Mouse (Mus musculus): ENCODE data around the gene Cyp27b1.
"Not testable (repeated sequence)": the region's sequence is repeated elsewhere in the genome, so short reads cannot be mapped to it uniquely, and the experiment has no call there.

The Cyp27b1 gene

GRCm38 (mm10) chr10:127069281-127070189, 21.5 kb downstream of the Cyp27b1 start:
- CTCF ChIA-PET = interaction anchor here (0.6 kb wide), 2 partner anchors 17 to 144 kb away, joined by 5 to 8 read pairs; no protein-coding TSS in a partner anchor

- CTCF ChIA-PET = interaction anchor here (0.6 kb wide), 3 partner anchors 23 to 143 kb away, joined by 3 to 5 read pairs (median 4); no protein-coding TSS in a partner anchor
Measured at GRCm38 (mm10) chr10:127070190-127071121, 22.4 kb downstream of the Cyp27b1 start, which contains the start of gene Tspan31. Gene Tspan31 (minus strand): TSS chr10:127070264.

GRCm38 (mm10) chr10:127071203-127071602, 23.2 kb downstream of the Cyp27b1 start:
- CTCF ChIA-PET = interaction anchor here (0.6 kb wide), 1 partner anchor 25 kb away, joined by 3 read pairs; no protein-coding TSS in a partner anchor

DNA sequence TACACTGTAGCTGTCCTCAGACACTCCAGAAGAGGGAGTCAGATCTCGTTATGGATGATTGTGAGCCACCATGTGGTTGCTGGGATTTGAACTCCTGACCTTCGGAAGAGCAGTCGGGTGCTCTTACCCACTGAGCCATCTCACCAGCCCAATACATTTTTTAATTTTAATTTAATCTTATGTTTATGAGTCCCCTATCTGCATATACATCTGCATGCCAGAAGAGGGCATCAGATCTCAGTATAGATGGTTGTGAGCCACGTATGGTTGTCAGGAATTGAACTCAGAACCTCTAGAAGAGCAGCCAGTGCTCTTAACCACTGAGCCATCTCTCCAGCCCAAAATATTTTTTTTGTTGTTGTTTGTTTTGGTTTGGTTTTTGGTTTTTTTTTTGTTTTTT, 24.2 kb downstream of the Cyp27b1 start:
- CTCF ChIA-PET = not testable (repeated sequence)

DNA sequence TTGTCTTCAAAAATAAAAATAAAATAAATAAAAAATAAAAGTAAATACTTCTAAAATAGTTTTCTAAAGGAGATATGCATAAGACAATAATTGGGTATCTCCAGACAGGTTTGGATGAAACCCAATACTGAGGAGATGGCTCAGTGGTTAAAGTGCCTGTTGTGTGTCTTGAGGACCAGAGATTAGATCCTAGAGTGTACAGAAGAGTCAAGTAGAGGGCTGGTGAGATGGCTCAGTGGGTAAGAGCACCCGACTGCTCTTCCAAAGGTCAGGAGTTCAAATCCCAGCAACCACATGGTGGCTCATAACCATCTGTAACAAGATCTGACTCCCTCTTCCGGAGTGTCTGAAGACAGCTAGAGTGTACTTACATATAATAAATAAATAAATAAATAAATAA, 24.9 kb downstream of the Cyp27b1 start:
- CTCF ChIA-PET = not testable (repeated sequence)

- CTCF ChIA-PET = interaction anchor here (0.6 kb wide), 1 partner anchor 33 kb away, joined by 4 read pairs; no protein-coding TSS in a partner anchor
Measured at GRCm38 (mm10) chr10:127073981-127074380, 25.9 kb downstream of the Cyp27b1 start.

- CTCF ChIA-PET = interaction anchor here (0.9 kb wide), 1 partner anchor 155 kb away, joined by 3 read pairs; no protein-coding TSS in a partner anchor
Measured at GRCm38 (mm10) chr10:127075080-127075479, 27.0 kb downstream of the Cyp27b1 start, which contains the start of gene Agap2. Gene Agap2 (plus strand): TSS chr10:127075284.

- CTCF ChIA-PET = interaction anchor here (0.5 to 0.9 kb wide), 3 partner anchors 47 to 155 kb away, joined by 3 to 7 read pairs (median 6); no protein-coding TSS in a partner anchor
Measured at GRCm38 (mm10) chr10:127075651-127076050, 27.6 kb downstream of the Cyp27b1 start.

- CTCF ChIA-PET = interaction anchor here (0.6 to 1.0 kb wide), 2 partner anchors 37 to 47 kb away, joined by 3 to 7 read pairs; no protein-coding TSS in a partner anchor
Measured at GRCm38 (mm10) chr10:127076082-127076481, 28.0 kb downstream of the Cyp27b1 start.

DNA sequence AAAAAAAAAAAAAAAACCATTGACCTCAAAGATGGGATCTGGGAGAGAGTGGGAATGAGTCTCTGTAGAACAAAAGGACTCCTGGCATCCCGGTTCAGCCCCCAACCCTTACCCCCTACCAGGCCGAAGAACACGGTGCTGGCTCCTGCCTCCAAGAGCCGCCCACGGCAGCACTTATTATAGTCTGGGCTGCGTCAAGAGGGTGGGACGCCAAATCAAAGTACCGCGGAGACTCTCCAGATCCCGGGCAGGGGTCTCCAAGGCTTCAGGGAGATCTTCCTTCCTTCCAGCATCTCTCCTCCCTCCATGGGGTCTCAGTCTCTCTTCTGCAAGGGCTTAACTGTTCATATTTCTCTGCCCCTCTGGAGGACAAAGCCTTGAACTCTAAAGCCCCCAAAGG, 29.5 kb downstream of the Cyp27b1 start:
- CTCF ChIA-PET = no interaction called here

- CTCF ChIA-PET = interaction anchor here (1.2 kb wide), 1 partner anchor 132 kb away, joined by 12 read pairs; no protein-coding TSS in a partner anchor
Measured at GRCm38 (mm10) chr10:127078001-127078676, 30.1 kb downstream of the Cyp27b1 start.

DNA sequence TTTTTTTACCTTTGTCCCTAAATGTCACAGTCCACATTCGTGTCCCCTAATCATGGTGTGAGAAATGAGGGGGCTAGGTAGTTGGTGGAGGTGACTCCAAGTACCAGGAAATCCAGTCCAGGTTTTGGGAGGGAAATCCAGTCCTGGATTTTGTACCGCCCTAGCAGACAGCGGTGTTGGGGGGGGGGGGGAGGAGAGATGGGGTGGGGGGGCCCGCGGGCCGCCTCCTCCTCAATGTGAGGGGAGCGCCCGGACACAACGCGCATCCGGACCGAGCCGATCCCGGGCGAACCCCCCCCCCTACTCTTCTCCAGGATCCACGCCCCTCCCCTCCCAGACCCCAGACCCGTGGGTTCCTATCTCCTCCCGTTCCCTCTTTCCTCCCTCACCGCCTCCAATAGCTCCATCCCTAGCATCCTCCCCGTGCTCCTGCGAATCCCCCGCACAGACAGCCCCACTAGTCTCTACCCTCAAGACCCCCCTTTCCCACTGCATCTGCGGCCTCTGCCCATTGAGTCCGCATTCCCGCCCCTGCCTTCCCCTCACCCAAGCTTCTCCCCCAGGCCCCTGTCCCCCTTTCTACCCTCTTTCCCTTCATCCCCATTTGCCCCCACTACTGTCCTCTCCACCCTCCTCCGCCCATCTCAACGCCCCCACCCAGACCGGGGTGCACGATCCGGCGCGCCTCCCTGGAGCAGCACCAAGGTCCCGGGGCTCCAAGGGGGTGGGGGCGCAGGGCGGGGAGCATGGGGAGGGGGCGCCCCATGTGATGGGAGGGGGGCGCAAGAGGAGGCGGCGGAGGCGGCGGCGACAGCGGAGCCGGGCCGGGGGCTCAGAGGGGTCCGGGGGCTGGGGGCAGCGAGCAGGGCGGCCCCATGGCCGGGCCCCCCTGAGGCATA, 30.9 kb downstream of the Cyp27b1 start:
- CTCF ChIA-PET = interaction anchor here (1.2 kb wide), 1 partner anchor 131 kb away, joined by 12 read pairs; no protein-coding TSS in a partner anchor

GRCm38 (mm10) chr10:127079665-127080391, 31.8 kb downstream of the Cyp27b1 start:
- CTCF ChIA-PET = no interaction called here

DNA sequence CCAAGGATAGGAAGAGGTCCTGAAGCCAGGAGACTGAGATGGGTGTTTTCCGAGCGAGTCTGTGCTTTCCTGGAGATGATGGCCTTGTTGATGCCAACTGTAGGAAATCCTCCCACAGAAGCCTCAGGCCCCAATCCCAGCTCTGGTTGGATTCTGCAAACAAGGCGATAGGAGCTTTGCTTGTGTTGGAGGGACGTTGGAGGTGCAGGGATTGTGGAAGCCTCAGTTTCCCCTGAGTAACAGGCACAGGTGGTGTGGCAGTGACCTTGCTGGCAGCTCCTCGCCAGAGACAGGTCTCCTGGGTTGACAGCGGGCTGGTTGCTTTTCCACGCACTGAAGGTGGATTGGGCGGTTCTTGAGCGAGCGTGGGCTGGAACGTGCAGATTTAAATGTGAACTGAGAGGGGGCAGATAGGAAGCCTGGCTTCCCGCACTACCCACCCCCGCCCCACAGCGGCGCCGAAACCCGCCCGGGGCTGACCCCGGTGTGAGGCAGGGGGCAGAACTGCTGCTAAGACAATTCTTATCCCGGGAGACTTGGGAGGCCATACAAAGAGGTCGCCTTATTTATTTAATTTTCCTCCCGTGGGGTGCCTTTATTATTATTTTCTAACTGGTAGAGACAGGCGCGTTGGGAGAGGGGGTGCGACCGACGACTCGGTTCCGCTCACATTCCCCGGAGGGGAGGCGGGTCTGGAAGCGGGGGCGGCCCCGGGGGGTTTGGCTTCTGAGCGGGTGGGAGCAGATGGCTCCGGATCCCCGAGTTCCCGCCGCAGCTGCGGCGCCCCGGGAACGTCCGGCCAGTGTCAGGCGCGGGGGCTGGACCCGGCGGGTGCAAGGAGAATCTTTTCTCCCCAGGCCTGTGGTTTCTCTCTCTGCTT, 33.1 kb downstream of the Cyp27b1 start:
- CTCF ChIA-PET = no interaction called here

DNA sequence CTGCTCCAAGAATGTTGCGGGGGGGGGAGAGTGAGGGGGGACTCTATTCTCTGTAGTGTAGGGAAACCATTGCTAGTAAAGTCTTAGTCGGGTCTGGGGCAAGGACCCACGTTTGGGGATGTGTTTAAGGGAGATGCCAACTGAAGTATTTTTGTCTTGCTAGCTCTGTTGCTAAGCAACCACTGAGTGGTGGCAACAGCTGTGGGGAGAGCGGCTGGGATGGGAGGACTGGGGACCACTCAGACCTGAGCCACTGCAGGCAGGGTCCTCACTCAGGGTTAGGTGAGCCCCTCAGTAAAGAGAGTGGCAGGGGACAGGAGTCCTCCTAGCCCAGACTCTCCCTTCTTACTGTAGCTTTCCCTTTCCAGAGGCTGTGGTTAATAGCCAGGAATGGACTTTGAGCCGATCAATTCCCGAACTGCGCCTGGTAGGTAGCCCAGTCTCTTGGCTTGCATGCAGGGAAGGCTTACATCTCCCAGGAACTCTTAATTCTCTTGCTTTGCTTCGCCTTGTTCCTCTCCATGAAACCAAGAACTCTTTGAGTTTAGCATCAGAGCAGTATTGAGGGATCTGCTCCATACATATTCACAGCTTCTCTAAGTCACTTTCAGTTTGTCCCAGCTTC, 34.1 kb downstream of the Cyp27b1 start:
- CTCF ChIA-PET = no interaction called here

GRCm38 (mm10) chr10:127083292-127083914, 35.4 kb downstream of the Cyp27b1 start:
- CTCF ChIA-PET = no interaction called here

DNA sequence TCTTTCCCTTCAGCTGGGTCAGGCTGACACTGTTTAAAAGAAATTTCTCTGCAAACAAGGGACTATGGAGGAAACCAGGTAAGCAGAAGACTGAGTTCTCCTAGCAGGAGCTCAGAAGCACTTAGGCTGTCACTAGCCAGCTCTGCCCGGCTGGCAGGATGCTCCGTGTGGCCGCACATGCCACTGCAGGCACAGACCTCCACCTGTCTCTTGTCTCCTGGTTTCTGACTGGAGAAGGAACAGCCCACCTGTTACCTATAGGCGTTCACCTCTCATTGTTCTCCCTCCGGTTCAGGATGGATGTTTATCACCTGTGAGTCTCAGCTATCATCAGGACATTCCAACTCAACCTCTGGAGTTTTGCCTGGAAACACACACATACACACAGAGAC, 35.9 kb downstream of the Cyp27b1 start:
- CTCF ChIA-PET = no interaction called here

Data from spleen, embryonic (tissue).